Mouse (Mus musculus): ENCODE results near the gene Dram2. TPM values are rescaled to one million over a fixed set of nuclear protein-coding genes. Genes with fewer than 3 reads are reported as not detected.

The Dram2 gene
- polyA plus RNA-seq (2012; rRNA removed) = 47.0 and 56.6 TPM in 2 replicates

GRCm38 (mm10) chr3:106547171-106547923 lies at the start of gene Dram2, which contains the start of gene Cept1:
Dram2 (plus strand) TSS chr3:106547798.
Cept1 (minus strand) TSS chr3:106547802.

Other genes starting within 250 kb of the Dram2 start
- 0.03 and 0.04 TPM in 2 replicates for gene Chil6, start 141.6 kb upstream of the Dram2 start, polyA plus RNA-seq (2012; rRNA removed)
- 5.7 and 6.3 TPM in 2 replicates for gene Dennd2d, start 65.4 kb upstream of the Dram2 start, polyA plus RNA-seq (2012; rRNA removed)
- 30.5 and 31.4 TPM in 2 replicates for gene Cept1, start within 50 bp of the Dram2 start, polyA plus RNA-seq (2012; rRNA removed)
- 4.8 and 4.9 TPM in 2 replicates for gene Lrif1, start 137.2 kb downstream of the Dram2 start, polyA plus RNA-seq (2012; rRNA removed)
- 25.3 and 27.2 TPM in 2 replicates for gene Cd53, start 242.4 kb downstream of the Dram2 start, polyA plus RNA-seq (2012; rRNA removed)

Measured in liver, embryonic 18 days (tissue).